Mouse (Mus musculus): ENCODE measurements around the gene Chst11.

The Chst11 gene

GRCm38 (mm10) chr10:82984950-82985699 is at the start of gene Chst11:
Chst11 (plus strand) TSS chr10:82985498.
- DNase-seq (ENCODE audit: low spot score), result peak; percentile 81

- DNase-seq (ENCODE audit: low spot score), result no peak
These were observed 49.5 kb upstream of the Chst11 start for GRCm38 (mm10) chr10:82935774-82936173.

- no peak for DNase-seq (ENCODE audit: low spot score)
These were observed 31.9 kb upstream of the Chst11 start for GRCm38 (mm10) chr10:82953415-82953814.

GRCm38 (mm10) chr10:82955117-82955516 is 30.2 kb upstream of the Chst11 start:
- no peak for DNase-seq (ENCODE audit: low spot score)

GRCm38 (mm10) chr10:82958218-82958761 is 27.0 kb upstream of the Chst11 start:
- DNase-seq (ENCODE audit: low spot score), result no peak

- DNase-seq (ENCODE audit: low spot score), result no peak
These were observed 26.0 kb upstream of the Chst11 start for GRCm38 (mm10) chr10:82959316-82959715.

- DNase-seq (ENCODE audit: low spot score), result no peak
These were observed 24.0 kb upstream of the Chst11 start for GRCm38 (mm10) chr10:82961302-82961701.

GRCm38 (mm10) chr10:82962018-82962417 is 23.3 kb upstream of the Chst11 start:
- no peak for DNase-seq (ENCODE audit: low spot score)

GRCm38 (mm10) chr10:82962472-82963020 is 22.8 kb upstream of the Chst11 start:
- no peak for DNase-seq (ENCODE audit: low spot score)

- no peak for DNase-seq (ENCODE audit: low spot score)
These were observed 20.8 kb upstream of the Chst11 start for GRCm38 (mm10) chr10:82964491-82964890.

- no peak for DNase-seq (ENCODE audit: low spot score)
These were observed 18.6 kb upstream of the Chst11 start for GRCm38 (mm10) chr10:82966672-82967071.

GRCm38 (mm10) chr10:82969612-82970011 is 15.7 kb upstream of the Chst11 start:
- DNase-seq (ENCODE audit: low spot score), result no peak

GRCm38 (mm10) chr10:82971549-82971948 is 13.7 kb upstream of the Chst11 start:
- DNase-seq (ENCODE audit: low spot score), result no peak

GRCm38 (mm10) chr10:82974201-82974600 is 11.1 kb upstream of the Chst11 start:
- DNase-seq (ENCODE audit: low spot score), result no peak

GRCm38 (mm10) chr10:82974627-82975177 is 10.6 kb upstream of the Chst11 start:
- DNase-seq (ENCODE audit: low spot score), result no peak

- DNase-seq (ENCODE audit: low spot score), result no peak
These were observed 9.5 kb upstream of the Chst11 start for GRCm38 (mm10) chr10:82975806-82976205.

GRCm38 (mm10) chr10:82982286-82982685 is 3.0 kb upstream of the Chst11 start:
- DNase-seq (ENCODE audit: low spot score), result no peak

GRCm38 (mm10) chr10:82985700-82986131 is 418 bp downstream of the Chst11 start:
- DNase-seq (ENCODE audit: low spot score), result peak; percentile 66

GRCm38 (mm10) chr10:82986251-82986992 is 1.1 kb downstream of the Chst11 start:
- peak; percentile 50 for DNase-seq (ENCODE audit: low spot score)

GRCm38 (mm10) chr10:82986993-82987349 is 1.7 kb downstream of the Chst11 start:
- no peak for DNase-seq (ENCODE audit: low spot score)

- peak; percentile 48 for DNase-seq (ENCODE audit: low spot score)
These were observed 2.1 kb downstream of the Chst11 start for GRCm38 (mm10) chr10:82987394-82987793.

GRCm38 (mm10) chr10:82989418-82990025 is 4.2 kb downstream of the Chst11 start:
- peak; percentile 32 for DNase-seq (ENCODE audit: low spot score)
